Mouse (Mus musculus): Measurements from ENCODE around the gene Ankrd11. TPM values are rescaled to one million over a fixed set of nuclear protein-coding genes. Genes with fewer than 3 reads are reported as not detected.

Gene Ankrd11
- total and polyA plus RNA-seq, 2 experiments from 2014 or later = 75.9 to 96.6 TPM

DNA sequence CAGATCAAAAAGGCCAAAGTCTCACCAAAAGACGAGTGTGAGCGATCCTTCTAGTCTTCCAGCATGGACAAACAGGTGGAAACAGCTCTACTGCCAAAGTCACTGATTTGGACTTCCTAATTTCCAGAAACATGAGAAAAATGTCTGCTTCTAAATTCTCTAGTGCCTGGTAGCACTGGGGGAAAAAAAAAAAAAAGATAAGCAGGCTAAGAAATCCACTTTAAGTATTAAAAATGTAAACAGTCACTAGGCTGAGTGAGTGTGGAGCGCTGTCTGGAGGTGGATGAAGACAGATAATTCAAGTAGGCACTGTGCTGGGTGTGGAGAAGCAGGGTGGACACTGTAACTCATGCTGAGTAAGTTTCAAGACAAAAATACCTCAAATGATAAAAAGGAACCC is 106.2 kb downstream of the Ankrd11 start:
- no peak for DNase-seq (ENCODE audit: low spot score)
- no peak overlapping the region for H3K9ac ChIP-seq (replicated peaks; ENCODE audit: low read length)
- no peak overlapping the region for H3K4me3 ChIP-seq (ENCODE audit: low read length)
- H3K4me2 ChIP-seq (ENCODE audit: low read depth, low read length) = no peak overlapping the region
- no peak overlapping the region for H3K27ac ChIP-seq
- no peaks in the 10 kb centered on the region for H3K27me3 ChIP-seq (ENCODE audit: insufficient read depth, low read length)
- H3K4me1 ChIP-seq (ENCODE audit: insufficient read depth, low read length) = peaks cover 9% of the 10 kb centered on the region; the same call in 1 of the 2 replicates
- TF ChIP-seq CTCF (IDR thresholded peaks at IDR 0.05; ENCODE audit: low read depth) = no peak
- WGBS = 87% methylated on average over 3 of the region's 3 CpGs
- no peaks in the 10 kb centered on the region for H3K9me3 ChIP-seq (ENCODE audit: low read length)
- no peaks in the 10 kb centered on the region for H3K36me3 ChIP-seq (ENCODE audit: insufficient read depth, low read length)
- no peak for ATAC-seq

- H3K27ac ChIP-seq = no peak overlapping the region
- no peak overlapping the region for H3K4me3 ChIP-seq (ENCODE audit: low read length)
- no peaks in the 10 kb centered on the region for H3K9me3 ChIP-seq (ENCODE audit: low read length)
- no peak for TF ChIP-seq CTCF (IDR thresholded peaks at IDR 0.05; ENCODE audit: low read depth)
- H3K9ac ChIP-seq (replicated peaks; ENCODE audit: low read length) = no peak overlapping the region
- ATAC-seq = no peak
- 49% methylated on average over 1 of the region's 1 CpGs for WGBS
- H3K4me2 ChIP-seq (ENCODE audit: low read depth, low read length) = no peak overlapping the region
- no peaks in the 10 kb centered on the region for H3K36me3 ChIP-seq (ENCODE audit: insufficient read depth, low read length)
- H3K4me1 ChIP-seq (ENCODE audit: insufficient read depth, low read length) = peaks cover 9% of the 10 kb centered on the region; the same call in 1 of the 2 replicates
- no peaks in the 10 kb centered on the region for H3K27me3 ChIP-seq (ENCODE audit: insufficient read depth, low read length)
- no peak for DNase-seq (ENCODE audit: low spot score)
Measured at GRCm38 (mm10) chr8:122935118-122935517, 107.0 kb downstream of the Ankrd11 start.

DNA sequence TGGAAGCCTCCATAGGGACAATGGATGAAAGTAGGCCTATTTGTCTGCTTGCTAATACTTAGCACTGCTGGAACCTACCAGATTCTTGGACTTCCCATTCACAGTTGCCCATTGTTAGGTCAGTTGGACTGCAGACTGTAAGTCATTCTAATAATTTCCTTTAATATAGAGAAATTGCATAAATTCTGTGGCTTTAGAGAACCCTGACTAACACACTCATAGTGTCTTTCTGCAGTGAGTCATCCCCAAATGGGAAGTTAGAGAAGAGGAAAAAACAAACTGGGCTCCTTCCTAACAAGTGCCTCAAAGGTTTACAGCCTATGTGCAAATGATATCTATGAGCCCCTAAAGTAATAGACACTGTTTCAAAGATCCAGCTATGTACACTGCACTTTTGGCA is 108.1 kb downstream of the Ankrd11 start:
- Histone ChIP-seq H3K4me3 (ENCODE audit: low read length) (no peak overlapping the region), H3K4me2 (ENCODE audit: low read depth, low read length) (no peak overlapping the region), H3K9ac (replicated peaks; ENCODE audit: low read length) (no peak overlapping the region), H3K9me3 (ENCODE audit: low read length) (no peaks in the 10 kb centered on the region), H3K27me3 (ENCODE audit: insufficient read depth, low read length) (no peaks in the 10 kb centered on the region), H3K27ac (no peak overlapping the region), H3K4me1 (ENCODE audit: insufficient read depth, low read length) (peaks cover 9% of the 10 kb centered on the region; the same call in 1 of the 2 replicates), H3K36me3 (ENCODE audit: insufficient read depth, low read length) (no peaks in the 10 kb centered on the region)
- no peak for TF ChIP-seq CTCF (IDR thresholded peaks at IDR 0.05; ENCODE audit: low read depth)
- DNase-seq (ENCODE audit: low spot score) = no peak
- ATAC-seq = no peak

- ATAC-seq (no peak), DNase-seq (ENCODE audit: low spot score) (no peak)
- no peak overlapping the region for H3K4me2 ChIP-seq (ENCODE audit: low read depth, low read length)
- no peaks in the 10 kb centered on the region for H3K27me3 ChIP-seq (ENCODE audit: insufficient read depth, low read length)
- WGBS = 85% methylated on average over 2 of the region's 2 CpGs
- no peaks in the 10 kb centered on the region for H3K4me1 ChIP-seq (ENCODE audit: insufficient read depth, low read length)
- H3K9me3 ChIP-seq (ENCODE audit: low read length) = no peaks in the 10 kb centered on the region
- no peak overlapping the region for H3K27ac ChIP-seq
- H3K4me3 ChIP-seq (ENCODE audit: low read length) = no peak overlapping the region
- H3K9ac ChIP-seq (replicated peaks; ENCODE audit: low read length) = no peak overlapping the region
- no peak for TF ChIP-seq CTCF (IDR thresholded peaks at IDR 0.05; ENCODE audit: low read depth)
- H3K36me3 ChIP-seq (ENCODE audit: insufficient read depth, low read length) = no peaks in the 10 kb centered on the region
Measured at GRCm38 (mm10) chr8:122932561-122932959, 109.5 kb downstream of the Ankrd11 start.

DNA sequence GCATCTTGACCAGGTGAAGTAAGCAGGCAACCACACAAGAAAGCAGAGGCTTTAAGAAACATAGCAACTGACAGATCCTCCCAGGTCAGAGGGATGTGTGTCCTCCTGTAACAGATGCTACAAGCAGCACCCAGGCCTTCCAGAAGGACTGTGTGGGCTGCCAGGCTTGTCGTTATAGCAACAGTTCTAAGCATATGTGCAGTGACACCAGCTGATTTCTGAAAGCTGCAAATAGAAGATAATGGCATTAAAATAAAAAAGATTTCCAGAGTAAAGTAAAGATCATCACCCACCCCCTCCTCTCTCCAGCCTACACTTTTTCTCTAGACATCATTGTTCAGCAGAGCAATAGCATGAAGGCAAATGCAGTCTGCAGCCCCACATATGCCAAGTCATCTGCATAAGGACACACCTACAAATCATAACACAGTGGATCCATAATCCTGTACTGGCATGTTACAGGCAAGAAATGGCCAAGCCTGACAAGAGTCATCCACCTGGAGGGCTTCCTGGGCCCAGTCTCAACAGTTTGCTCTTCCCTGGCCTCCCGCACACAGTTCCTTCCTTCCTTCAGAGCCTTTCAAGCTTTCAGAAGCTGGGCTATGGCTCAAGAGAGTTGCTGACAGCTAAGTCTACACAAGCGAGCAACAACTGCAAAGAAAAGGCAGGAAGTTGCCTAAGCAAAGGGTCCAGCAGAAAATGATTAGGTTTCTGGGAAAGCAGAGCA is 110.1 kb downstream of the Ankrd11 start:
- Histone ChIP-seq H3K9me3 (ENCODE audit: low read length) (no peaks in the 10 kb centered on the region), H3K4me2 (ENCODE audit: low read depth, low read length) (no peak overlapping the region), H3K27me3 (ENCODE audit: insufficient read depth, low read length) (no peaks in the 10 kb centered on the region), H3K36me3 (ENCODE audit: insufficient read depth, low read length) (no peaks in the 10 kb centered on the region), H3K4me3 (ENCODE audit: low read length) (no peak overlapping the region), H3K4me1 (ENCODE audit: insufficient read depth, low read length) (no peaks in the 10 kb centered on the region), H3K9ac (replicated peaks; ENCODE audit: low read length) (no peak overlapping the region), H3K27ac (no peak overlapping the region)
- WGBS = 55% methylated on average over 3 of the region's 3 CpGs
- ATAC-seq (no peak), DNase-seq (ENCODE audit: low spot score) (peak; percentile 59)
- no peak for TF ChIP-seq CTCF (IDR thresholded peaks at IDR 0.05; ENCODE audit: low read depth)

DNA sequence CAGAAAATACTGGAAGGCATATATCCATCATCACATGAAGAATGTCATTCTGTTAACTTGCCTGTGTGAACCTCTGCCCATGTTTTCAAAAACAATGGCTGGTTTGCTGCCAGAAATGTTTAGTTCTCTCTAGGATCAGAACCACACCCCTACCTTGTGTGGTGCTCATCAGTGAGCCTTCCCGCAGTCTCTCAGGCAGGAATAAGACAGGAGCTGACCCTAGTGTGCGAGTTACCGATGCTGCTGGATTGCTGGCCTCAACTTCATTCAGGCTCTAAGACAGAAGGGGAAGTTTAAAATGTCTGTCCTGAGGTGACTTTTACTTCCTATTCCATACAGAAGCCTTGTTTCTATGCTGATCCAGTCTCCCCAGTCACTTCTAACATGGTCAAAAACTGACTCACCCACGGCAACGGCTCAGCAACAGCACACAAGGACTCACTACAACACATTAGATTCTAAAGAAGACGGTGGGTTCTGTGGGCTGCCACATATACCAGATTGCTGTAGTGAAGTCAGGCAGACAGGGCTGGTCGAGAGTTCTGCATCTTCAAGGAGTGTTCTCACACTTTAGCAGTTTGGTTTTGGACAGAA is 113.3 kb downstream of the Ankrd11 start:
- no peak overlapping the region for H3K9ac ChIP-seq (replicated peaks; ENCODE audit: low read length)
- no peaks in the 10 kb centered on the region for H3K36me3 ChIP-seq (ENCODE audit: insufficient read depth, low read length)
- no peak for DNase-seq (ENCODE audit: low spot score)
- no peak for TF ChIP-seq CTCF (IDR thresholded peaks at IDR 0.05; ENCODE audit: low read depth)
- no peaks in the 10 kb centered on the region for H3K27me3 ChIP-seq (ENCODE audit: insufficient read depth, low read length)
- no peaks in the 10 kb centered on the region for H3K4me1 ChIP-seq (ENCODE audit: insufficient read depth, low read length)
- WGBS = 77% methylated on average over 7 of the region's 7 CpGs
- ATAC-seq = no peak
- no peak overlapping the region for H3K4me3 ChIP-seq (ENCODE audit: low read length)
- H3K27ac ChIP-seq = no peak overlapping the region
- no peaks in the 10 kb centered on the region for H3K9me3 ChIP-seq (ENCODE audit: low read length)
- H3K4me2 ChIP-seq (ENCODE audit: low read depth, low read length) = no peak overlapping the region

DNA sequence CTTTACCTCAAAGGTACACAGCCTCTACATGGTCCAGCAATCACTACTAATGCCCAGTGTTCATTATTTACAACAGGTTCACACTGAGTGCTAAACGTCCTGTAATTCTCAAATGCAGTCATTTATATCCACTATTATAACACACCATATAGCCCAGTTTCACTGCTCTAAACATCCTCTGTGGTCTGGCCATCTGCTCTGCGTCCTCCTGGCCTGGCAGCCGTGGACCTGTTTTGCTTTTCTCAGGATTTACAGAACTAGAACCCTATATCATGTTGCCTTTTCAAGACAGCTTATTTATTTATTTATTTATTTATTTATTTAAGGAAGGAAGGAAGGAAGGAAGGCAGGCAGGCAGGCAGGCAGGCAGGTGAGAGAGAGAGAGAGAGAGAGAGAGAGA is 114.2 kb downstream of the Ankrd11 start:
- Histone ChIP-seq H3K36me3 (ENCODE audit: insufficient read depth, low read length) (no peaks in the 10 kb centered on the region), H3K4me1 (ENCODE audit: insufficient read depth, low read length) (no peaks in the 10 kb centered on the region), H3K9ac (replicated peaks; ENCODE audit: low read length) (no peak overlapping the region), H3K9me3 (ENCODE audit: low read length) (no peaks in the 10 kb centered on the region), H3K27me3 (ENCODE audit: insufficient read depth, low read length) (no peaks in the 10 kb centered on the region), H3K4me3 (ENCODE audit: low read length) (no peak overlapping the region), H3K4me2 (ENCODE audit: low read depth, low read length) (no peak overlapping the region), H3K27ac (no peak overlapping the region)
- DNase-seq (ENCODE audit: low spot score) (no peak), ATAC-seq (no peak)
- 79% methylated on average over 3 of the region's 3 CpGs for WGBS
- no peak for TF ChIP-seq CTCF (IDR thresholded peaks at IDR 0.05; ENCODE audit: low read depth)
